Mouse (Mus musculus) small intestine, adult 2 months (tissue): Measurements from ENCODE around the gene Spa17.

Source experiments
- CTCF ChIP-seq: fragments of 200-500 bp; IDR thresholded peaks from 2 replicates; pipeline ENCODE4 v1.5.1; 2012; ENCODE audit warnings: low read depth, mild to moderate bottlenecking, control low read depth, inconsistent platforms, low read length, moderate library complexity, mixed read lengths; ENCODE audit not compliant: insufficient replicate concordance, insufficient read length; ENCODE audit errors: extremely low read depth
- POLR2A ChIP-seq: fragments of 200-500 bp; IDR thresholded peaks from 2 replicates; pipeline ENCODE4 v1.6.1; 2012; ENCODE audit warnings: low read depth, mild to moderate bottlenecking, control low read depth, inconsistent platforms, low read length, moderate library complexity

- TF ChIP-seq CTCF = no peak
- no peak for TF ChIP-seq POLR2A
These were observed 15.1 kb upstream of the Spa17 start for GRCm38 (mm10) chr9:37628581-37628980.
